Mouse (Mus musculus): ENCODE measurements around the gene Gm6588.
"Not testable (repeated sequence)": the region's sequence is repeated elsewhere in the genome, so short reads cannot be mapped to it uniquely, and the experiment has no call there.

Gm6588 gene

DNA sequence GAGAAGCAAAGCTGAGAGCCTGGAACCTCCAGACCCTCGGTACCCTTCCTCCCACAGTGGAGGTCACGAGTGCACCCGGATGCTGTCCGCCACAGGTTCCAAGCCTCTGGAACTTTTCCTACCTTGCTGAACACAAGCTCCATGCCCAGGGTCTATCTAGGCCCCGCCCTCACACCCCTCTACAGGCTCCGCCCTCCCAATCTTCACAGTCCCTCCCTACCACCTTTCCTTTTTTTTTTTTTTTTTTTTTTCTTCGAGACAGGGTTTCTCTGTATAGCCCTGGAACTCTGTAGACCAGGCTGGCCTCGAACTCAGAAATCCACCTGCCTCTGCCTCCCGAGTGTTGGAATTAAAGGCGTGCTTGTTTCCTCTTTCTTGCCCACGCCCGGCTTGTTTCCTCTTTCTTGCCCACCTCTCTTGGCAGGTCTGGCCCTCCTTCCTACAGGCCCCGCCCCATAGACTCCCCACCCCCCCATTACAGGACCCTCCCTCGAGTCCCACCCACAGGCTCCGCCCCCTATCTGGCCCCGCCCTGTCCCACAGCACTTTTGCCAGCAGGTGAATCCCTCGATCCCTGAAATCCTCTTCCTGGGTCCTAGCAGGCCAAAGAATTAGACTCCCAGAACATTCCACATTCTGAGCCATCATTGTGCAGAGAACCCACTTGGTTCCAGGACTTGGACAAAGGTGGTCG lies at the start of gene Gm6588:
Gm6588 (plus strand) TSS at position 680 of the 694 bp plus-strand sequence.
- DNase-seq: no peak

DNA sequence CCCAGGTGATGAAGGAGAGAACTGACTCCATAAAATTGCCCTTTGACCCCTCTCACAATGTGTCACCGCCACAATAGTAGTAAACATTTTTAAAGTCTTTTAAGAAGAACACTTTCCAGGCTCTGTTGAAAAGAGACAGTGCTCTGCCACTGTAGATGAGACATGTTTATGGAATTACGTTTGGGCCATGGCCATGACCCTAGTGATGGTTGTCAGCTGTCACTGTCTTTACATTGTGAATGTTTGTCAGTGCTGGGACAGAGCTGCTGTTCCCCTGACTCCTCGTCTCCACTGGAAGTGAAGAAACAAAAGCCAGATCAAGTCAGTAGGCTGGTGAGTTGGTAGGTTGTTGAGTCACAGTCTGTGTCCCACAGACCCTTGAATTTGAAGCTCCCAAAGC lies 46.8 kb upstream of the Gm6588 start:
- no peak for DNase-seq

DNA sequence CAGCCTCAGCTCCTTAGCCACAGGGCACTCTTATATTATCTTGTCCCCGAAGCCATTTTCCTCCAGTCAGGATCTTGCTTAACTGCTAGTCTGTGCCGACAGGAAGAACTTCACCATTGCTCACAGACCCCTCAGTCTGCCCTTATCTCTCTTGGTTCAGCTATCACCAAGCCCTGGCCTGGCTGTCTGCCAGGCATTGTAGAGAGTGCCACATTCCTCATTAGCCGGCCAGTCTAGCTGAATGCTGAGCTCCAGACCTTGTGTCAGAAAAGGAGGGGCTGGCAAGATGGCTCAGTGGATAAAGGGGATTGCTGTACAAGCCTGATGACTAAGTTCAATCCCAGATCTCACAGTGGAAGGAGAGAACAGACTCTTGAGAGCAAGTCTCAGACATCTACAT lies 43.2 kb upstream of the Gm6588 start:
- DNase-seq: no peak

DNA sequence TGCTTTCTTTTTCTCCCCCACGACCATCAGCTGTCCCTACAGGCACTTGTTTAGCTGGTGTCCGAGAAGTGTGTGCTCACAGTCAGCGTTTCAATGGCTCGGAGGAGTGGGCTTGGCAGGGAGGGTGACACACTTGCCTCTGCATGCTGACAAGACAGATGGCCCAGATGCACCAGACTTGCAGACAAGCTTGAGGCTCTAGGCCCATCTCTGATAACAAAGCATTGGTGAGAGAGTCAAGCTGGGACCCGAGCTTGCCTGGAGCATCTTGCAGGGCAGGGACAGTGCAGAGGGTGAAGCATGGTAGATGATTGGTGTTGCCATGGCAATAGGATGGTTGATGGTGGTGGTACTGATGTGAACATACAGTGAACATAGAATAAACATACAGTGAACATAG lies 40.0 kb upstream of the Gm6588 start:
- no peak for DNase-seq

DNA sequence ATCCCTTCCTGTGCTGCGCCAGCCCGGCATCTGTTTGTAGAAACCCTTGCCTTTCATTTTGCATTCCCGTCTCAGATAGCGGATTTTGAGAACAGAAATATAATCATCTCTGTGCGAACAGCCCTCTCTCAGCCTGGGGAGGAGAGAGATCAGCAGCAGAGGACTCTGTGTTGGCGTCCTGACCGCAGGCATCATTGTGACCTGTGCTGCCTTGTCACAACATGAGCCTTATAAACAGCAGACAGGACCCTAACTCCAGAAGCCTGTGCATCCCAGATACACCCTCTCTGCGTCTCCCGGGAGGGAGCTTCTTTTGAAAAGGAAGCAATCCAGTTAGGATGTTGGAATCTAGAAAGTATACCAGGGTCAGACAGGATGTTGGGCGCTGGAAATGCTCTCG lies 38.2 kb upstream of the Gm6588 start:
- DNase-seq: no peak

DNA sequence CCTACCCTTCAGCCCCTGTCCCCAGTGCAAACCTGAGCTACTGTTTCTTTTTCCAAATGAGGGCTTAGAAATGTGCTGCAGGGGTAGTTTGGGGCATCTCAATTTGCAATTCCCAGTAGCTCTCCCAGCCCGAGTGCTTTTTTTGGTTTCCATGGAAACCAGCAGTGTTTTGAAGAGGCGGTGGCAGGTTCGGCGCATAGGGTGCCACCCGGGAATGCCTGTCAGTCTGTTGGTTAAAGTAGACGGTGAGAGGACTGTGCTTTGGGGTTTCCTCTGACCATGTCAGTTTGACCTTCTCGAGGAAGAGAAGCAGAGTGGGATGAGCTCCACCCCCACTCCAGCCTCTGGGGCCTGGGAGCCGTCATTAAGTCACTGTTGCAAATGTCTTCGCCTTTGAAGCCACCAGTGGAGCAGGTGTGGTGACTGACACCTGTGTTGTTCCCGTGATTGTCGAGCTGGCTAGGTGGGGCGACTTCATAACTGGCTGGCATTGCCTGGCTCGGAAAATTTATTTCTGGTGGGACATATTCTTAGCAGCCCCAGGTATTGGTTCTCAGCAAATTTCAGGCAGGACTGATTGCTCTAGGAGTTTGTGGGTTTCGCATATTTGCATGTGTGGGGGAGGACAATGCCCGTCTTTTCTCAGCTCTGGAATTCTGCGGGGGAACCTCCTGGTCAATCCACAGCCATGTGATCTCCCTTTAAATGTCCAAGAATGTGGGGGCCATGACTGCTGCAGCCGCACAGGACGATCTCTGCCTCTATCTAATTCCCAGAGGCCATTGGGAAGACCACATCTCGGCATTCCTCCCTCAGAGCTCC lies 37.5 kb upstream of the Gm6588 start:
- DNase-seq: no peak

DNA sequence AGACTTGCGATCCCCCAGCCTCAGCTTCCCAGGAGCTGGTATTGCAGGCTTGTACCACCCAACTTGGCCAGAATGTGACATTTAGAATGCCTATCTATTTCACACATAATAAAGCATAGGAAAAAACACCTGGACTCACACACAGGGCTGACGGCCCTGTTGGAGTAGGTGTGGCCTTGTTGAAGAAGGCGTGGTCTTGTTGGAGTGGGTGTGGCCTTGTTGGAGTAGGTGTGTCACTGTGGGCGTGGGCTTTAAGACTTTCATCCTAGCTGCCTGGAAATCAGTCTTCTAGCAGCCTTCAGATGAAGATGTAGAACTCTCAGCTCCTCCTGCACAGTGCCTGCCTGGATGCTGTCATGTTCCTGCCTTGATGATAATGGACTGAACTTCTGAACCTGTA lies 36.4 kb upstream of the Gm6588 start:
- not testable (repeated sequence) for DNase-seq

DNA sequence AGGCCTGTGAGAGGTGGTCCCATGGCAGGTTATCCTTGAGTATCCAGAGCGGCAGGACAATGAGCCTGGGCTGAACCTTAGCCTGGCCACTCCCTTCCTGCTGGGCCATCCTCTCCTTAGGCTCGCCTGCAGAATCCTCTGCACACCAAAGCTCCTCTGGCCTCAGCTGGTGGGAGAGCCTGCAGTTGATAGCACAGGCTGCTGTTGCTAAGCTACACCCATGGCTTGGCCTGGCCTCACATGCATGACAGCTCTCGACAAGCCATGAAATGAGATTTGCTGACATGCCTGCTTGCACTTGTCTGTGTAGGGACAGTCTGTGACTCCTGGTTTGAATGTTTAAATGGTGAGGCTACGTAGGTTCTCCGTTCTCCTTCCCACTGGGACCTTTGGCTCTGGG lies 32.6 kb upstream of the Gm6588 start:
- DNase-seq: no peak

DNA sequence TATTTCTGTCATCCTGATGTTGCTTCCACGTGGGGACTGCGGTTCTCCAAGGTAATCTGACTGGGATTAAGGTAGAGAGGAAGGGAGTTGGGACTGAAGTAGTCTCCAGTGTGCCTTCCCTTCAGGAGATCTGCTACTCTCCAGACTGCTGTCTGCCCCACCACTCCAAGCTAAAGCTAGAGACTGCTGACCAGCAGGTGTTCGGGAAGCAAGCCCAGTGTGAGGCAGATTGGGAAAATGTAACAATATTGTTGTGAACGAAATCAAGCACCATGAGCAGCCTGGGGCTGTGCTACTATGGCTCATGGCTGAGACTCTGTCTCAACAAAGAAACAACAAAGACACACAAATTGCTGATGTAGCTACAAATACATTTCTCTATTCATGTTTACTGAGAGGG lies 31.2 kb upstream of the Gm6588 start:
- DNase-seq: no peak

DNA sequence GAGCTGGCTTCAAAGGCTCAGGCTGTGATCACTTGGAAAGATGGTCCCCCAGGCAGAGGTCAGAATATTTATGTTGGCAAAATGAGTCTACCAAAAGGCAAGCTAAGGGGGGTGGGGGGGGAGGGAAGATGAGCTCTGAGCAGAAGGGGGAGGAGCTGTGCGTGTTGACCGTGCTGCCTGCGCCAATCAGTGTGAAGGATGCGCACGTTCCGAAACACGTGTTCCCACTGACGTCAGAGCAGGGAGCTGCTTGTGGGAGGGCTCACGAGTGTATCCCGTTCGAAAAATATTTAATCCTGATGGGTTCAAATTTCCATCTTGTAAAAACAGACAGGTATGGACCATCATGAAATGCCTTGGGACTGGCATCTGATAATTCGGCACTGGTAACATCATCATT lies 29.7 kb upstream of the Gm6588 start:
- no peak for DNase-seq

DNA sequence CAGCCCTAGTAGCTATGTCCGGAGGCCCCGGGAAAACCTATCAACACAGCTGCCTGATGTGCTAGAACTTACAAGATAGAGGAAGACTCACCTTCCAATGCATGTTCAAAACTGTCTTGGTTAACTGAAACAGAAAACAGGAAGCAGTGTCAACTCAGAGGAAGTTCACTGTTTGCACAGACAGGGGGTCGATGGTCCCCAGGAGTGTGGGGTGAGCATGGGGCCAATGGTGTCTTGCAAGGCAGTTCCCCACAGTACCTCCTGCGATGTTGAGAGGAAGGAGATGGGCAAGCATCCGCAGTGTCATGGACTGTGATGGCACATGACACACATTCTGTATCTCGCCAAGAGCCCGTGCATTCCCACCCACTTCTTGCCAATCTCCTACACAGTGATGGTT lies 22.6 kb upstream of the Gm6588 start:
- no peak for DNase-seq

DNA sequence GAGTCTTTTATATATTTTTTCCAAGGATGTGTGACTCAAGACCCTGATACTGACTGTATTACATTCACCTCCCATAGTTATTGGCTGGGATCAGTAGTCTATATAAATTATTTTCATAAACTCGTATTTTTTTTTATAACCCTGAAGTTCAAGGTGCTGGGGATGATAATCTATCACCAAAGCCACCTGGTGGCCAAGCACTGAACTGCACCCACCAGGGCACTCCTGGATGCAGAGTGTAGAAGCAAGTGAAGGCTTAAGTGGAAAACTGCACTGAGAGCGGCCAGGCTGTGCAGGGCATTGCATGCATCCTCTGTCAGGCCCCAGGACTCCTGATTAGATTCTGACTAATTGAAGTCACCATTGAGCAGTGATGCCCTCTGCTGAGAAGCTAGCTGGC lies 21.9 kb upstream of the Gm6588 start:
- DNase-seq: peak; percentile 62

DNA sequence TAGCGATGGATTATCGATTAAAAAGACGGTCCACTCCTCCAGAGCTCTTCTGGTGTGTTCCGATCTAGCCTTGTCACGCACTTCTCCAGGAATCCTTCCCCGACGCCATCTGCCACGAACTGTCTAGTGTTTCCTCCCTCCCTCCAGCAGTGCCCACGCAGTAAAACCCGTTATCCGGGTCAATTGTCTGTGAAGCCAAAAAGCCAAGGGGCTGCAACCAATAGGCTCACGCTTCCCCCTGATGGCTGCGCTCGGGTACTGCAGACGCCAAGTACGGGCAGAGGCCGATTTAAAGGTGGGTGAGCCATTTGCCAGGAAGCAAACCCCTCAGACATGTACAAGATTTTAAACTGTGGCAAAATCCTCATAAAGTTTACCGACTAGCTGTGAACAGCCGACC lies 20.3 kb upstream of the Gm6588 start:
- peak; percentile 65 for DNase-seq

DNA sequence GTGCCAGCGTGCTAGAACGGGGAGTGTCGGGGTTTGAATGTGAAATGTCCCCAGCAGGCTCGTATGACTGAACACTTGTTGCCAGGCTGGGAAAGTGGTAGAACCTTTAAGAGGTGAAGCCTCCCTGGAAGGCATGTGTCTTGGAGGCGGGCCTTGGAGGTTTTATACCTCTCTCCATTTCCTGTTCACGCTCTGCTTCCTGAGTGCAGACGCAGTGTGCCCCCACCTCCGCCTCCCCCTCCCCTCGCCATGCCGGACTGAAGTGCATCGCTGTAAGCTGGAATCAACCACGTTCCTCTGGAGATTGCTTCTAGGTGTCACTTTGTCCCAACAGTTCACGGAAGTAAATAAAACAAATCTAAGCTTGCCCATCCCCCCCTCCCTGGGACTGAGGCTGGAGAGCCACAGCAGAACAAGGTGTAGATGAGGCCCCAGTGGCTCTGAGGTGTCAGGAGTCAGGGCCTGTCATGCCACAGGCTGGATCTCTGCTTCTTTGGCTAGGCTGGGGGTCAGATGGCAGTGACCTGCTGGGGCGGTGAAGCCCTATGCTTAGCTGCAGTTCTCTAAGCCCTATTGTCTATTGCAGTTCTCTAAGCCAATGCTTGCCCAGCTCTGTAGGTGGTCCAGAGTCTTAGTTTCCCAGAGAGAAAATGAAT lies 18.0 kb upstream of the Gm6588 start:
- no peak for DNase-seq

DNA sequence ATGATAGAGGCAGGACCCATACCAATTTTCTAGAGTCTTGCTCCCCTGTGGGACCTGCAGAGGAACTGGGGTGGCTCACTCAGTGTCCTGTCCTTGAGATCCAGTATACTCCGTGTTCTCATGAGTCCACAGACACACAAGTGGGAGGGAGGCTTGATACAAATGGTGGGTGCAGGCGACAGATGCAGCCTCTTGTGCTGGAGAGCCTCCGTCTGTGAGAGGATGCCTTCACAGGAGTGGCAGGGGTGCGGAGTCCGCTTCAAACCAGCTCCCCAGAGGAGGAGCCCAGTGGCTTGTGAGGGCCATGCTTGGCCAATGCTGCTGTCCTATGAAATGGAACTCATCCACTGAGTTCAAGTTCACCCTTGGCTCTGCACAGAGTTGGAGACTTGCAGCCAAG lies 17.2 kb upstream of the Gm6588 start:
- DNase-seq: no peak

DNA sequence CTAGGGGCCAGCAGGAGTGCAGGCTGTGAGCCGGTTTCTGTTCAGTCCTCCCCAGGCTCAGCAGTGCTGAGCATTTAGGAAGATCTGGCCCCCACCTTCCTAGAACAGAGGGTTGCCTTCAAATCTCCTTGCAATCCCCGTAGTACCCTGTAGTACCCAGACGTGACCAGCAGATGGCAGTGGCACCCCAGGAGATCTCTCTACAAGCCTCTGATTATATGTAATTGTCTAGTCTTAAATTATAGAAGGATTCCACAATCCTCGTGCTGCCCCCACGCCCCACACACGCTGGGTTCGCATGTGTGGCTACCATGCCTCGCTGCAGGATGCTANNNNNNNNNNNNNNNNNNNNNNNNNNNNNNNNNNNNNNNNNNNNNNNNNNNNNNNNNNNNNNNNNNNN lies 16.2 kb upstream of the Gm6588 start:
- peak; percentile 82 for DNase-seq

DNA sequence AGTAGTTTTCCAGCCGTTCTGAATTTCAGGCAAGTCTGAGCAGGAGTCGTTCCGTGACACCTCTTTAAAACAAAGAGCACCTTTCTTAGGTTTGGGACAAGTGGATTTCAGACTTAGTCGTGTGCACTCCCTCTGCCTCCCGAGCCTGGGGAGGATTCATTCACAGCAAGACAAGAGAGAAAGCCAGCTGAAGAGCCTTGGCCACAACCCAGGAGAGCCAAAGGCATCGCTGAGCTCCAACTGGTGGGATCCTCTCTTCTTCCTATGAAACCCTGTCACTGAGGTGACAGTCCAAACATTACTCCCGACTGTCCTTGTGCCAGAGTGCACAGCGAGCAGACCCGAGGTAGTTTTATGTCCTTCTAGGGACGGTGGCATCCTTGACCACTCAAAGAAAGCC lies 10.7 kb upstream of the Gm6588 start:
- DNase-seq: no peak

DNA sequence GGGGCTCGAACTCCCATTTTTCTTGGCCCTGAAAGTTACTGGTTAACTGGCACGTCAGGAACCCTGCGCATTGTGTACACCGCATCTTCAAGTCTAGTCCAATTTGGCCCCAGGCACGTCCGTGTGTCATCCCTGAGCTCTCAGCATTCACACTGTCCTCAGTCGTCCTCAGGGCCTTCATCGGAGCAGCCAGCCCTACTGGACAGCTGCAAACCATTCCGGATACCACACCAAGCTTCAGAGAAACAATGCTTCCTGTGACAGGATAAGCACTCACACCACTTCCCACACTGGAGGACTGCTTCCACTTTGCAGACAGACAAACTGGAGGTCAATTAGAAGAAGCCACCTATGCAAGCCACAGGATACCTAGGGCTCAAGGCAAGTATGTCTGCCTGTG lies 3.9 kb downstream of the Gm6588 start:
- peak; percentile 62 for DNase-seq

DNA sequence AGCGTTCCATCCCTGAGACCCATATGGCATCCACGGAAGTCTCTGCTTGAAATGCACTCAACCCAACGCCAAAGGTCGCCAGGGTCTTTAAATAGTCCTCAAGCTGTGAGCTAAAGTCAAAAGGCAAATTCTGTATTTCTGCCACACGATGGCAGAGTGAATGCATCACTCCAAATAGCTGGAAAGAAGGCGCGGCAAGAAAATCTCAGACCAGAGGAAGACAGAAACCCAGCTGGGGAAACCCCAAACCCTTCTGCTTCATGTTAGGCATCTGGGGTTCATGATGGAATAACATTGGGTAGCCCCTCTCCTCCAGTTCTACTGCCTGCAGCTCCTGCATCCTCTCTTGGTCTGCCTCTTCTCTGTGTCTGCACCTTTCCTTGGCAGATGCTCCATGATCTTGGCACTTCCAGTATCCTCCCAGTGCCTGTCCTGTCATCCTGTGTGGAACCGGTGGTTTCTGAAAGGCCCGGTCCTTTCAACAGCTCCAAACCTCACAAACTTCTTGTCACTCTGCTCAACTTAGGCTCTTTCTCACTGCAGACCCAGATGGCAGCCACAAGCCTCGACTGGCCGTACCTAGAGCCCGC lies 5.8 kb downstream of the Gm6588 start:
- DNase-seq: no peak

DNA sequence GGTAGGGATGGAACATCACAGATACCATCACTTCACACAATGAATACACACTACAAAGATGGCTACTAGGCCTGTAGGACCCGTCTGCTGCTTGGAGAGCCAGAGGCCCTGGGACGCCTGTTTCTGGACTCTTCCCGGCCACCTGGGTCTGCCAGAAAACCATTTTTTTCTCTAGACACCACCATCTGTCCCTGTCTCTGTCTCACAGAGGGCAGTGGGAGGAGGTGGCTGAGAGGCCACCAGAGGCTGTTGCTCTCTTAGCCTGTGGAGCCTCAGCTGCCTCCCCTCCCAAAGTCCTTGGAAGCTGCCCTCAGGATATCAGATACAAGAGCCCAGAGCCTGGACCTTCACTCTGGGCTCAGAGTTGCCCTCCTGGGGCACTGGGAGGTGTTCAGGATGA lies 10.7 kb downstream of the Gm6588 start:
- no peak for DNase-seq

DNA sequence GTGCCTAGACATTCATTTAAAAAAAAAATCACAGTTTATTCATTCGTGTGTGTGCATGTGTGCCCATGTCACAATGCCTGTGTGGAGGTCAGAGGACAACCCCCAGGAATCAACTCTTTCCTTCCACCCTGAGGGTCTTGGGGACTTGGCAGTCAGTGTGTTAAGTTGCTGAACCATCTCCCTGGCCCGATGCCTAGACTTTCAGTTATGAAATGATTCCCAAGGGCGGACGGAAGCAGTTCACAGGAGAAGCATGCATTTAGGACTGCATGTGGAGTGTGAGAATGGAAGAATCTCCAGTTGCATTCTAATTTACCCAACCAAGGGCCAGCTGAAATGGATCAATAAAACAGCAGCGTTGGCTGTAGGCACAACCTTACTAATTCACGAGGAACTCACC lies 17.1 kb downstream of the Gm6588 start:
- no peak for DNase-seq

DNA sequence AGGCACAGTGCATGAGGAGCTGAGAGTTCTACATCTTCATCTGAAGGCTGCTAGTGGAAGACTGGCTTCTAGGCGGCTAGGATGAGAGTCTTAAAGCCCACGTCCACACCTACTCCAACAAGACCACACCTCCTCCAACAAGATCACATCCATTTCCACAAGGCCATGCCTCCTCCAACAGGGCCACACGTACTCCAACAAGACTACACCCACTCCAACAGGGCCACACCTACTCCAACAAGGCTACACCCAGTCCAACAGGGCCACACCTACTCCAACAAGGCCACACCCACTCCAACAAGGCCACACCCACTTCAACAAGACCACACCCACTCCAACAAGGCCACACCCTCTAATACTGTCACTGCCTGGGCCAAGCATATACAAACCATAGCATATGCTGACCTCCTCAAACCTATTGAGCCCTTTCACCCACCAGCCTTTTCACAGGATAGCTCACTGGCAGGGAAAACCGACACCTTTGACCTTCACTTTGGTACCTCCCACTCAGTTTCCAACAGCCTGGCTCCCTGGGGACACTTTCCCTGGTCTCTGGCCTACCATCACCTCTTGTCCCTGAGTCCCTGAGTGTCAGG lies 19.9 kb downstream of the Gm6588 start:
- DNase-seq: no peak

DNA sequence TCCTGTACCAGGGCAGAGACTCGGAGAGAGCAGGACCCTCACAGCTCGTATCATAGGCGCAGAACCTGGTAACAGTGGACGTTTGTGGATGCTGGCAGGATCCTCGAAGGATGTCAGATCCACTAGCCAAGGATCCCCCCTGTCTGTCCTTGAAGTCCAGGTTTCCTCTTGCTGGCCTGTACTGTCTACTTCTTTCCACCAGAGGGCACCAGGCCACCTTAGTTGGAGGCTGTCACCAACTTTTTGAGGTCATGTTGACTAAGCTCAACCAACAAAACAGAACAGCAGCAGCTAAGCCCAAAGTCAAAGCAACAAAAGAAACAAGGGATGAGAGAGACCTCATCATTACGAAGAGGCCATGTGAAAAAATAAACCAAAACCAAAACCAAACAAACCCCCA lies 20.9 kb downstream of the Gm6588 start:
- DNase-seq: peak; percentile 66
